Mouse (Mus musculus) liver, postnatal 0 days (tissue): ENCODE data around the gene Pappa2. TPM values are rescaled to one million over a fixed set of nuclear protein-coding genes. Genes with fewer than 3 reads are reported as not detected.

Experiments
- ATAC-seq: fragments of 200-750 bp; cut with Nextera tagmentation; 2 replicates; pipeline ENCODE4 v1.8.0; 2017; ENCODE audit warnings: mild to moderate bottlenecking, moderate library complexity
- DNase-seq: peaks from one replicate; pipeline ENCODE4 v3.0.0-alpha.2; 2016
- H3K27ac ChIP-seq: fragments of 300-500 bp; sonication (generic); 2 replicates; pipeline ENCODE4 v1.5.1; 2014; ENCODE audit warnings: antibody characterized with exemption, moderate library complexity, mild to moderate bottlenecking, low read depth
- H3K27me3 ChIP-seq: fragments of 300-500 bp; sonication (generic); 2 replicates; pipeline ENCODE4 v1.6.1; 2014; ENCODE audit warnings: low read length, control low read depth, mixed read lengths; ENCODE audit not compliant: insufficient read depth
- H3K36me3 ChIP-seq: fragments of 300-500 bp; sonication (generic); replicated peaks from 2 replicates; pipeline ENCODE4 v1.6.1; 2014; ENCODE audit warnings: mild to moderate bottlenecking, control low read depth, low read length, moderate library complexity, mixed read lengths; ENCODE audit not compliant: insufficient read depth
- H3K4me1 ChIP-seq: fragments of 300-500 bp; sonication (generic); 2 replicates; pipeline ENCODE4 v1.6.1; 2014; ENCODE audit warnings: antibody characterized with exemption, mild to moderate bottlenecking, control low read depth; ENCODE audit not compliant: insufficient read depth
- H3K4me2 ChIP-seq: fragments of 300-500 bp; sonication (generic); 2 replicates; pipeline ENCODE4 v1.6.1; 2014; ENCODE audit warnings: low read depth, mild to moderate bottlenecking, low read length, moderate library complexity, mixed read lengths
- H3K4me3 ChIP-seq: fragments of 300-500 bp; sonication (generic); 2 replicates; pipeline ENCODE4 v1.5.1; 2014; ENCODE audit warnings: low read depth, low read length
- H3K9ac ChIP-seq: fragments of 300-500 bp; sonication (generic); replicated peaks from 2 replicates; pipeline ENCODE4 v1.6.1; 2014; ENCODE audit warnings: mild to moderate bottlenecking, moderate library complexity
- H3K9me3 ChIP-seq: fragments of 300-500 bp; sonication (generic); 2 replicates; pipeline ENCODE4 v1.6.1; 2016; ENCODE audit warnings: mild to moderate bottlenecking, control low read depth, low read length, mixed read lengths
- CTCF ChIP-seq: sonication (generic); IDR thresholded peaks from 2 replicates; pipeline ENCODE4 v1.5.1; 2016; ENCODE audit warnings: antibody characterized with exemption, low read depth
- EP300 ChIP-seq: IDR thresholded peaks from 2 replicates; pipeline ENCODE4 v1.6.1; 2016; ENCODE audit warnings: antibody characterized with exemption, low read depth, mild to moderate bottlenecking
- WGBS: fragments of 180-500 bp; shearing (Covaris S2); extraction: QIAGEN DNeasy Blood & Tissue Kit; methylation state at CpG from one replicate; pipeline ENCODE4 v1.1.7; 2014; ENCODE audit not compliant: insufficient replicate concordance; 5-methylcytosine and 5-hydroxymethylcytosine counted together
- polyA plus RNA-seq: library from polyadenylated mRNA; unstranded; fragments of >200 nt; fragmentation: Nextera tagmentation; extraction: Ambion mirVana; gene quantifications from 2 replicates; pipeline ENCODE4 v1.2.1, GENCODE M21; 2015

Gene Pappa2
- polyA plus RNA-seq, 1 experiment from 2014 or later: 0.01 TPM

GRCm38 (mm10) chr1:158699276-158699675 is 281.0 kb downstream of the Pappa2 start:
- no peak for DNase-seq
- Histone ChIP-seq H3K36me3 (no peaks in the 10 kb centered on the region), H3K4me1 (no peaks in the 10 kb centered on the region), H3K27me3 (no peaks in the 10 kb centered on the region), H3K9me3 (no peaks in the 10 kb centered on the region), H3K4me3 (no peak overlapping the region), H3K4me2 (no peak overlapping the region), H3K9ac (no peak overlapping the region), H3K27ac (no peak overlapping the region)
- ATAC-seq: no peak
- no peak for TF ChIP-seq CTCF
- TF ChIP-seq EP300: no peak
- WGBS: 76% methylated on average over 2 of the region's 2 CpGs

- 74% methylated on average over 10 of the region's 10 CpGs for WGBS
- Histone ChIP-seq H3K9ac (no peak overlapping the region), H3K9me3 (no peaks in the 10 kb centered on the region), H3K4me3 (no peak overlapping the region), H3K4me2 (no peak overlapping the region), H3K27me3 (no peaks in the 10 kb centered on the region), H3K4me1 (no peaks in the 10 kb centered on the region), H3K36me3 (no peaks in the 10 kb centered on the region), H3K27ac (no peak overlapping the region)
- ATAC-seq: no peak
- TF ChIP-seq CTCF: no peak
- no peak for TF ChIP-seq EP300
- DNase-seq: no peak
Observed at GRCm38 (mm10) chr1:158697859-158698569, 282.3 kb downstream of the Pappa2 start.

GRCm38 (mm10) chr1:158697423-158697822 is 282.9 kb downstream of the Pappa2 start:
- no peaks in the 10 kb centered on the region for H3K9me3 ChIP-seq
- H3K27me3 ChIP-seq: no peaks in the 10 kb centered on the region
- H3K4me2 ChIP-seq: no peak overlapping the region
- H3K4me3 ChIP-seq: no peak overlapping the region
- H3K27ac ChIP-seq: no peak overlapping the region
- no peaks in the 10 kb centered on the region for H3K36me3 ChIP-seq
- ATAC-seq: no peak
- no peak for DNase-seq
- 49% methylated on average over 3 of the region's 3 CpGs for WGBS
- TF ChIP-seq EP300: no peak
- TF ChIP-seq CTCF: no peak
- no peak overlapping the region for H3K9ac ChIP-seq
- no peaks in the 10 kb centered on the region for H3K4me1 ChIP-seq

- Histone ChIP-seq H3K36me3 (no peaks in the 10 kb centered on the region), H3K4me3 (no peak overlapping the region), H3K27ac (no peak overlapping the region), H3K27me3 (no peaks in the 10 kb centered on the region), H3K9me3 (no peaks in the 10 kb centered on the region), H3K9ac (no peak overlapping the region), H3K4me1 (no peaks in the 10 kb centered on the region), H3K4me2 (no peak overlapping the region)
- 30% methylated on average over 1 of the region's 1 CpGs for WGBS
- TF ChIP-seq EP300 (no peak), CTCF (no peak)
- DNase-seq (no peak), ATAC-seq (no peak)
Observed at GRCm38 (mm10) chr1:158687726-158688125, 292.6 kb downstream of the Pappa2 start.

DNA sequence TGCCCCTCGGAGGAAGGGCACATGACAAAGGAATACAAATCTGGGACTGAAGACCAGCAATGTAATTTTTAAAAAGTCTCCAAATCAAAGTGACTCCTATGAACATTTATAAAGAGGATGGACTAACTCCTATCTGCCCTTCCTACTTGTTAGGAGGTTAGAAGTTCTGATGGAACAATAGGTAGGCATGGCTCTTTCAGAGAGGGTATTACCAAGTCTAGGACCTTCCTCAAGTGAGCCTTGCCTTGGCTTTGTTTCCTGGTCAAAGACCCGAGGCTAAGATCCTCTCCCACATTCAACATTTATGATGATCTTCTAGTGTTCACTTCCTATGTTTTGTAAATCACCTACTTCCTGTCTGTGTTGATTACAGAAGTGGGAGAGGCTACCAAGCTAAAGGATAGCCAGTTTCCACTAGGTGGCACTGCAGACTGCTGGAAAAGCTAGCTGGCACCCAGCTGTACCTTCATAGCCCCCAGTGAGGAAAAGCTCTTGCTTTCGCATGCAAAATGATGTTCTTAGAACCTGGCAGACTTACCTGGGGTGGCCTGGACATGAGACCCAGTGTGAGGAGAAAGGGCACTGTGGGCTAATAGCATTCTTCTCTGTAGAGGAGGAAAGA is 310.2 kb downstream of the Pappa2 start:
- WGBS: 40% methylated on average over 3 of the region's 3 CpGs
- Histone ChIP-seq H3K27me3 (no peaks in the 10 kb centered on the region), H3K4me2 (no peak overlapping the region), H3K27ac (no peak overlapping the region), H3K4me1 (no peaks in the 10 kb centered on the region), H3K9me3 (no peaks in the 10 kb centered on the region), H3K9ac (no peak overlapping the region), H3K4me3 (no peak overlapping the region), H3K36me3 (no peaks in the 10 kb centered on the region)
- DNase-seq (peak; percentile 64), ATAC-seq (no peak)
- TF ChIP-seq EP300: no peak
- peak; percentile 79 for TF ChIP-seq CTCF

DNA sequence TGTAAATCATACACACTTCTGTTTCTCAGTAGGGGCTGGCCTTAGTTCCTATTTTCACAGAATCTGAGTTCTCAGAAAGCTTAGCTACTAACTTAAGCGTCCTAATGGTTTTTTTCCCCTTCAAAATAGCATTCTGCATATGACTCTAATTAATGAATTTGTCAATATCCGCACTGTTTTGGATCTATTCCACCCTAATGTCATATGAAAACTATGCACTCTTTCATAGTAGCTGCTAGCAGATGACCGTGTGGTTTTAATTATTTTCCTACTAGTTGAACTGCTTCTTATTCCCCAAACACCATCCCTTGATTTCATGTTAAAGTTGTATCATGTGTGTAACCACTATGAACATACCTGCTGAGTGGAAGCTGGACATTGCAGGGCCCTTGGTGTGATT is 314.3 kb downstream of the Pappa2 start:
- ATAC-seq: no peak
- TF ChIP-seq CTCF: no peak
- no peak for TF ChIP-seq EP300
- H3K4me3 ChIP-seq: no peak overlapping the region
- DNase-seq: no peak
- no peak overlapping the region for H3K27ac ChIP-seq
- 66% methylated on average over 3 of the region's 3 CpGs for WGBS
- H3K36me3 ChIP-seq: no peaks in the 10 kb centered on the region
- H3K4me2 ChIP-seq: no peak overlapping the region
- H3K4me1 ChIP-seq: no peaks in the 10 kb centered on the region
- H3K9ac ChIP-seq: no peak overlapping the region
- H3K27me3 ChIP-seq: no peaks in the 10 kb centered on the region
- no peaks in the 10 kb centered on the region for H3K9me3 ChIP-seq
